Mouse (Mus musculus) forelimb bud, embryonic 11.5 days (tissue): ENCODE data around the gene Golga2.
"Not testable (repeated sequence)": the region's sequence is repeated elsewhere in the genome, so short reads cannot be mapped to it uniquely, and the experiment has no call there.

Source experiments
- DNase-seq: peaks from one replicate; pipeline ENCODE4 v3.0.0-alpha.2; 2012; ENCODE audit warnings: low read depth, low spot score

The Golga2 gene

DNA sequence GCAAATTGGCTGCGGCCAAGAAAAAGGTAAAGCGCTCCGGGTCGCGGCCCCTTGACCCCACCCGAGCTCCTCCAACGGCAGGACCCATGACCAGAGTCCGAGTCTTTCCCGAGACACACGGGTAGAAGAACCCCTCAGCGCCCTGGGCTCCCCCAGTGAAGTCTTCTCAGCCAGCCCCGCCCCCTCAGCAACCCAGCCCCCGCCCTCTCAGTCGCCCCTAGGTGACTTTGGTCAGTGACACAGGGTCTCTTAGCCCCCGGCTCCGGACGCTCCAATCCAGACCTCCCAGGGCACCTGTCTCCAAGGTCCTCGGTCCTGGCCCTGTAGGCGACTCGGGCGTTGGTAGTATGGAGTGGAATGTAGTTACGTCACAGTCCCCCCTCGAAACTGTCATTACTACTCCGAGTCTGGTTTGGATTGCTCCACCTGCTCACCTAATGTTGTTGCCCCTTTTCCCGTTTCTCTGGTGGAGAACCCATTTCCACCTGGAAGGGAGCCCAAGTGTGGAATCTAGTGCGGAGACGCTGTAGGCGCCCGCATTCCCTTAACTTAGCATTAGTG, 1.3 kb downstream of the Golga2 start:
- peak; percentile 45 for DNase-seq

DNA sequence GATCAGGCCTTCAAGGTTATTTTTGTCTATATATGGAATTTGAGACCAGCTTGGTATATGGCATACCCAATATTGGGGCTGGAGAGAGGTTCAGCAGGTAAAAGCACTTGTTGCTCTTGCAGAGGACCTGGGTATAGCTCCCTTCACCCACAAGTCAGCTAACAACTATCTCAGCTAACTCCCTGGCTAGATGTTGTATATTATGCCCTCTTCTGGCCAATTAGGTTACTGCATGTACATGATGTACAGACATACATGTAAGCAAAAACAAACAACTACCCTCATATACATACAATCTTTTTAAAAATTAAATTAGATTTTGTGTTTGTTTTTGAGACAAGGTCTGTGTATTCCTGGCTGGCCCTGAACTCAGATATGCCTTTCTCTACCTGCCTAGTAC, 2.4 kb downstream of the Golga2 start:
- peak; percentile 60 for DNase-seq

DNA sequence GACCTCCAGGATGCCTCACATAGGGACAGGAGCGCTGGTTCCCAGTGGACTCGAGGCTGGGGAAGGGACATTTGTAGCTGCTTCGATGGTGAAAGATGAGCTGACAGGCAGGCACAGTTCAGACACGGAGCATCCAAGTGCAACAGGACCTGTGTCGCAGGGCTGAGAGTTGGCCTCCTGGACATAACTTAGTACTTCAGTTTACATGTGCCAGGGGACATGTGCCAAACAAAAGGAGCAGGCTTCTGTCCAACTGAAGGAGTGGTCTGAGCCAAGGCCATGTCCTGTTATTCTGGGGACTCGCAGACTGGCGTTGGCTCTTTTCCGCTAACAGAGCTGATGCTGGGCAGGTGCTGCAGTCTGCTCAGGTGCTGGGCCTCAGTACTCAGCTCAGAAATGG, 7.2 kb downstream of the Golga2 start:
- no peak for DNase-seq

DNA sequence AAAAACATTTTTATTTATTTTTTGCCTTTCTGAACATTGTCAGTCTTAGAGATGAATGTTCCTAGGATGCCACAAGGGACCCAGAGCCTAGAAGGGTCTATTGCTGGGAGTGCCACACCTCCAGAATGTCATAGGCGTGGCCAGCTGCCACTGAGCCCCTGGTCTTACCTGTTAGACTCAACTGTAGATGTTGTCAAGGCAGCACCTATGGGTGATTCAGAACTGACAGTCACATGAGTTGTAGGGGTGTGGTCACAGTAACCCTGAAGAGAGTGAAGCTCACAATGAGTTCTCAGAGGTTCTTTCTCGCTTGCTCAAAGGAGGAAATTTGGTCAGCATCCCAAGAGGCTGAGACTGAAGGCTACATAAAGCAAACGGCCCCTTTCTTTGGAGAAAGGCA, 8.1 kb downstream of the Golga2 start:
- no peak for DNase-seq

DNA sequence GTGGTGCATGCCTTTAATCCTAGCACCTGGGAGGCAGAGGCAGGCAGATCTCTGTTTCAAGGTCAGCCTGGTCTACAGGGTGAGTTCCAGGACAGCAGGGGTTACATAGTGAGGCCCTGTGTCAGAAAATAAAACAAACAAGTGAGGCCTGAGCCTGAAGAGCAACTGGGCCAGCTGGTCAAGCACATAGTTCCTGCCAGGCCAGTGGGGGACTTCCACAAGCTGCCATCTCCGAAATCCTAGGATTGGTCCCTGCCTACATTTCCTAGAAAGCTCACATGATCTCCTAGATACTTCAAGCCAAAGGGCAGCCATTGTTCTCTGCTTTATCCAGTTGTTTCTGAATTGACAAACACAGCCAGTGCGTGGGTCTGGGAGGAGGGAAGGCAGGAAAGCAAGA, 8.7 kb downstream of the Golga2 start:
- not testable (repeated sequence) for DNase-seq

DNA sequence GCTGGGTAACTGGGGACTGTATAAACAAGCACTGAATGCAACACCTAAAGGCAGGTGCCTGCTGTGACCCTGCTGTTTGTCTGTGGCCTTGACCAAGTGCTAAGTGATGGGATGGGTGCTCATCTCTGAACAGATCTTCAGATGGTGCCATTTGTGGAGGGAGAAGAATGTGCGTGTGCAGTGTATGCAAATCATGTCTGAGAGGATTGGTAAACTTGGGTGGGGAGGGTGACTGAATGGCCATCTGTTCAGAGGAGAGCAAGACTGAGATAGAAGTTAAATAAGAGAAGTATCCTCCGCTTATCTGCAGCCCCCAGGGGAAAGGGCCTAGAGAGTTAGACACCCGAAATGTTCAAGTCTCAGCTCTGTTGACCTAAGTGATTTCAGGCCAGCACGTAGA, 12.3 kb downstream of the Golga2 start:
- DNase-seq: no peak

DNA sequence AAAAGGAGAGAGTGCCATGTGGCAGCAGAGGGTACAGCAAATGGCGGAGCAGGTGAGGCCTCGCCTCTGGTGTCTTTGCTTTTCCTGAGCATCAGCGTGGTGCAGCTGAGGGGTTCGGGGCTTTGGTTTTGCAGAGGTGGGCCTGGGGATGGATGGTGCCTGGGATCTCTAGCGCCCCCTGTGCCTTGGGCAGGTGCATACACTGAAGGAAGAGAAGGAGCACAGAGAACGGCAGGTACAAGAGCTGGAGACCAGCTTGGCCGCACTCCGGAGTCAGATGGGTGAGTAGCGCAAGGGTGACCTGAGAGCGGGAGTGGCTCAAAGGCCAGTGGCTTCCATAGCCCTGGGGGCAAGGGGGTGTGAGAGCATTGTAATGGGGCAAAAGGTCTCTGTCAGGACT, 15.8 kb downstream of the Golga2 start:
- no peak for DNase-seq

DNA sequence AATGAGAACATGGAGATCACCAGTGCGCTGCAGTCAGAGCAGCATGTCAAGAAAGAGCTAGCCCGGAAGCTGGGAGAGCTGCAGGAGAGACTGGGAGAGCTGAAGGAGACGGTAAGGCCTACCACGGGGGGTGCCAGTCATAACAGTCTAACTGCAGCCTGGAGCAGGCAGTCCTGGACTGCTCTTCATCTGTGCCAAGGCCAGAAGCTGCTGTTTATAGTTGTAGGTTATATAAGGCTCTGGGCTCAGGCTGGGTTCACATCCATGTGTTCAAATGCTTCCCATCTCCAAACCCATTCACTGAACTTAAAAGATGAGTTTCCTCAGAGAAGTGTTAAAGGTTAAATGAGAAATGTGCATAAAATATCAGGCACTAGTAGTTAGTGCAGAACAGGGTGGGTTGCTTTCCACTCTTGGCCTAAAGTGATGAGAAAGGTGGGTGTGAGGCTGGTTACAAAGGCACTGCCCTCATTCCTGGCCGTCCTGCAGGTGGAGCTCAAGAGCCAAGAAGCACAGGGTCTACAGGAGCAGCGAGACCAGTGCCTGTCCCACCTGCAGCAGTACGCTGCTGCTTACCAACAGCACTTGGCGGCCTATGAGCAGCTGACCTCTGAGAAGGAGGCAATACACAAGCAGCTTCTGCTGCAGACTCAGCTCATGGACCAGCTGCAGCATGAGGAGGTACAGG, 17.1 kb downstream of the Golga2 start:
- peak; percentile 80 for DNase-seq

DNA sequence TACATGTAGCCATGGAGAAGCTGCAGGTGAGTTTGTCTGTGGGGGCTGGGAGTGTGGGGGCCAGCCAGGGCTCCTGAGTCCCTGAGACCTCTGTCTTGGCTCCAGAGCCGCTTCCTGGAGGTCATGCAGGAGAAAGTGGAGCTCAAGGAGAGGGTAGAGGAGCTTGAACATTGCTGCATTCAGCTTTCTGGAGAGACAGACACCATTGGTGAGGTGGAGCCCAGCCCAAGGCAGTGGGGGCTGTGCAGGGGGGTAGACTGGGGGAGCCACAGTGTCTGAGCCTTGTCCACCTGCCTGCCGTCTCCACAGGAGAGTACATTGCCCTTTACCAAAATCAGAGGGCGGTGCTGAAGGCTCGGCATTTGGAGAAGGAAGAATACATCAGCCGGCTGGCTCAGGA, 18.5 kb downstream of the Golga2 start:
- no peak for DNase-seq

DNA sequence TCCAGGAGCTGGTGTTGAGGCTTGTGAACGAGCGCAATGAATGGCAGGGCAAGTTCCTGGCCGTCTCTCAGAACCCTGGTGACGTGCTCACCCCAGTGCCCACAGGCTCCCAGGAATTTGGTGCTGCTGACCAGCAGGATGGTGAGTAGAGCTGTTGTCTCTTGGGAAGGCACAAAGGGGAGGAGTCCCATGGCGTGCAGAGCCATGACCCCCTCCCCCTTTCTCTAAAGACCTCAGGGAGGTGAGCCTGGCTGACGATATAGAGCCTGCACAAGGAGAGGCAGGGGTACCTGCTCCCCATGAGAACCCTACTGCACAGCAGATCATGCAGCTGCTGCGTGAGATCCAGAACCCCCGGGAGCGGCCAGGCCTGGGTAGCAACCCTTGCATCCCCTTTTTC, 19.0 kb downstream of the Golga2 start:
- DNase-seq: no peak

DNA sequence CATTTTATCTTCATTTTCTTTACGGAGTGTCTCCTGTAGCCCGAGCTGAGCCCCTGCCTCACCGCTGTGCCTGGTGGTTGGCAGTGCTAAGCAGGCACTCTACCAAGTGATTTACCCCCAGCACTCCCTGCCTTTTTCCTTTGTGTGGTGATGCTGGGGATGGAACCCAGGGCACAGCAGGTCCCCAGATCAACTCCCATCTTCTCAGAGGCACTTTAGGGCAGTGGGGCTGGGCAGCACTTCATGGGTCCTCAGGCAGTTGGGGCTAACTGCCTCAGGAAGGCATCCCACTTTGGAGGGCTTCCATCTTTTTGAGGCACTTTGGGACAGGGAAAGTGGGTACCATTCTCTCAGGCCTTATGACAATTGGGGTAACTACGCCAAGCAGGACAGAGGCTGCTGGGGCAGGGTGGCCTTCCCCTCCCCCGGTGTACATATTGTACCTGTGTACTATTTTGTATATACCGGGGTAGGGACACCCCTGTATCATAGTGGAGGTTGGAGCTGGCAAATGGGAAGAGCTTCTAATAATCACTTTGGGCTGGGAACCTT, 20.1 kb downstream of the Golga2 start:
- no peak for DNase-seq

DNA sequence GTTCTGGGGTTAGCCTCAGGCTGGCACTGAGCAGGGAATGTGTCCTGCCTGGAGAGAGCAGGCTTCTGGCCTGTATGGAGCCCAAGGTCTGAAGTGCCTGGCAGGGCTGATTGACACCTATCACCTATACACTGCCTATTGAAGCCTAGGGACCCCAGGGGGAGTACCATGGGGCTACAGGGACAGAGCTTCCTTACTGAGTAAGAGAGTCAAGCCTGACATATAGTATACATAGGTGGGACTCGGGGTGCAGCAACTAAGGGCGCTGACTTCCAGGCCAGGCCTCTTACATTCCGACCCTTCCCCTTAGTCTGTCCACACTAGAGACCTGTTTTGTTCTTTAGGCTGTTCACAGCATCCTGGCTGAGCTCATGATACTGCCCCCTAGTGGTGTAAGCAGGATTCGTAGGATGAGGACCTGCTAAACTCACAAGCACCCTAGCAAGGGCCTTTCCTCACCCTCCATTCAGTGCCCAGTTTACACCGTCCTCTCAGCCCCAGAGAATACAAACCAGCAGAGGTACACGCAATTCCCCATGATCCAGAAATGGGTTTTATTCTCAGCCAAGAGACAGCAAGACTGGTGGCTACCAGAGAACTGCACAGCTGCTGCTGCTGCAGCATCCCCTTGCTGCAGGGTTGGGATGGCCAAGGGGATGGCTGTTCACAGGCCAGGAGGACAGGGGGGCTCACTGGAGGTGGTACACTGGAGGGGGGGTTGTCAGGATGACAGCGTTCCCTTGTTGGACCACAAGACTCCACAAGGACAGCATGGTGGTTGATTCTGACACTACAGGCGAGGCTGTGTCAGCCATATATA, 21.0 kb downstream of the Golga2 start:
- DNase-seq: peak; percentile 83

DNA sequence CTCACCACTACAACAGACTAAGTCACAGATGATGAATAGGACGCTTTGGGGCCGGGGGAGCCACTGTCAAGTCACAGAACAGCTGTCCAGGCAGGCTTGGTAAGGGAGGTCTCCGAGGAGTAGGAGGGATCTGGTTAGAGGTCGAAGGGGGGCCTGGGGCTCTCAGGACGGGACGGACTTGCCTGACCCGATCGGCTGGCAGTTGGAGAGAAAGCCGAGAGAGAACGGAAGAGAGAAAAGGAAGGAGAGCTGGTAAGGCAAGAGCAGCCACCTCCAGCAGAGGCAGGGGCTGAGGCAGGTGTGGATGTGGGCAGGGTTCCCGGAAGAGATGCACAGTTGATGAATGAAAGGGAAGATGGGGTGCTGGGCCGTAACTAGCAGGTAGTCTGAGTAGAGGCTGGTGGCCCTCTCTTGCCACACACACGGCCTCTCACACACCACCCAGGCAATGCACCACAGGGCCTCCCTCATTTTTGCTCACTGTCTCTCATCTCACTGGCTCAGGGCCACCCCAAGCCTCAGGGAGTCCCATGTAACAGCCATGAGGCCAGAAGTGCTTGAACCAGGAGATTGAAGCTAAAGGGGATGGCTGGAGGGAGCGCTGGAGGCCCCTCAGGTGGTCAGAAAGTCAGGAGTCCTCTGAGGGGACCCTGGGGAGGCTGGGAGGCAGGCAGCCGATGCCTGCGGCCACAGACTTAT, 21.8 kb downstream of the Golga2 start:
- DNase-seq: no peak

DNA sequence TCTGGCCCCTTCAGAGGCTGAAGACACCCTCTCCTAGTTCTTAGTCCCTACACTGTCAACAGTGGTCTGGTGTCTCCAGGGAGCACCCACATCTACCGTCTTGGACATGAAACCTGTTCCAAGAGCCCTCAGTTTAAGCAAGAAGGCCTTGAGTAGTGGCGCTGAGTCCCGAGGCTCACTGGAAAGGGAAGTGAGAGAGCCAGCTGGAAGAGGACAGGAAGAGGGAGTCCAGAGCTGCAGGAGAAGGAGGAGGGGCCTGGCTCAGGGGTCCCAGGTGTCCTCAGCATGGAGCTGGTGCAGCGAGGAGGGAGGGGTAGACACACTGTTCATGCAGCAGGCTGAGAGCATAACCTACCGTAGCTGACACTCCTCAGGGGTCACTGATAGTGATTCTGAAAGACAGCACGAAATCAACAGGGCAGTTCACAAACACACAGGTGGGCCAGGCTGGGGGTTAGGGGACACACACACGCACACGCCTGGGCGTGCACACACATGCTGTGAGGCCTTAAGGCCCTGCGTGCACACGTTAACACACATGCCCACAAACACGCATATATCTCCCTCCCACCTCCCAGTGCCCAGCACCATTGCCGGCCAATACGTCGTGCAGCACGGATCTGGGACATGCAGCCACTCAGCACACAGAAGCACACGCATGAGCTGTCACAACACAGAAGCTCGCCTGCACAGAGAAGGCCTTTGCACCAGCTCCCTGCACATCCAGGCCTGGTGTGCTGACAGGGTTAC, 23.1 kb downstream of the Golga2 start:
- DNase-seq: no peak

DNA sequence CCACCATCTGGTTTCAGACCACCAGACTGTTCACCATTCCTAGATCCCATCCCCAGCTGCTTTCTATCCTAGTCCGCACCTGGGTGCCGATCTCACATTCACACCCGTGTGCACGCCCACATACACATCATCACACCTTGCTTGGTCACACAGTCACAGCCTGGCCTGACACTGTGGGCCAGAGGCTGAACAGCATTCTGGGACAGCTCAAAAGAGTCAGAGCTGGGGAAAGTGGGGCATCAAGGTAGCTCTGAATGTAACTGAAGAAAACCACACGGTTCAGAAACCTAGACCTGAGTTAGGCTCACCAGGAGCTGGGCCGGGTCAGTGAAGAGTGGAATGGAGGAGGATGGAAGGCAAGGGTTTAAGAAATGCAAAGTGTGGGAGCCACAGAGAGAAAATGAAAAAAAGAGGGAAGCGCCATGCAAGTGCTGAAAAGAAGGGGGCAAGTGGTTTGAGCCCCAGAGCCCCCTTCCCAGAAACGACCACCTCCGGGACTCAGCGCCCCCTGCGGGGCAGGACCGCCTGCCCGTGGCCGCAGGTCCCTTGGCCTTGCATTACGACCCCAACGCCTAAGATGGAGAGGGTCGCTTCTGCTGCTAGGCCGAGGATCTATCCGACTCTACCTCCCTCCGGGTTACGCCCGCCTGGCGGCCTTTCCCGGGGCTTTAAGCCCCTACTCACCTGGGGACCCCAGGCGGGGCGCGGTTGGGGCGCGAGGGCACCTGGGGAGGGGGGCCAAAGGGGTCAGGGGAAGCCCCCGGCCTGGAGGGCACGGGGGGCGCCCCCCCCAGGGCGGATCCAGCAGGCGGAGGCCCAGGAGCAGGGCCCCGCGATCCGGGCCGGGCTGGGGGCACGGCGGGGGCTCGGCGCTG, 24.5 kb downstream of the Golga2 start:
- no peak for DNase-seq

DNA sequence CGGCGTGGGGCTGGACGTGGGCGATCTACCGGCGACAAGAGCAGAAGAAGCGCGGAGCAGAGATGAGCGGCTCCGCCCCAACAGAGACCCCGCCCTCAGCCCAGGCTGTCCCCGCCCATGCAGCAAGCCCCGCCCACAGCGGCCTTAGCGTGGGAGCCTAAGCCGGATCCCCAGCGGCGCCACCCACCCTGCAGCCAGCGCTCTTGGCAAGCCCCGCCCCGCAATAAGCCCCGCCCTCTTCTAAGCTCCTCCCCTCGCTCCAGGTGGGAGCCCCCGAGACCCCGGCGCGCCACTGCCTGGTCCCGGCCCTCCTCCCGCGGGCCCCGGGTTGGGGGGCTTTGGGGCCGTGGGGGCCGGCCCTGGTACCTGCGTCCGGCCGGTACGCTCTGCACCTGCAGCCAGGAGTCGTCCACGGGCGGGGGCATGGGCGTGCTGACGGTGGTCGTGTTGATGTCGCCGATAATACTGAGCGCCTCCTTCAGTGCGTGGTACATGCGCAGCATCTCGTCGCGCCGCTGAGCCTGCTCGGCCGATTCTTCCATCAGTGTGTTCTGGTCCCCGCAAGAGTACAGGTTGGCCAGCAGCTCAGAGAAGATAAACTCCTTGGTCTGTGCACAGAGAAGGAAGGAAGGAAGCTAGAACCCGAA, 25.3 kb downstream of the Golga2 start:
- peak; percentile 88 for DNase-seq

DNA sequence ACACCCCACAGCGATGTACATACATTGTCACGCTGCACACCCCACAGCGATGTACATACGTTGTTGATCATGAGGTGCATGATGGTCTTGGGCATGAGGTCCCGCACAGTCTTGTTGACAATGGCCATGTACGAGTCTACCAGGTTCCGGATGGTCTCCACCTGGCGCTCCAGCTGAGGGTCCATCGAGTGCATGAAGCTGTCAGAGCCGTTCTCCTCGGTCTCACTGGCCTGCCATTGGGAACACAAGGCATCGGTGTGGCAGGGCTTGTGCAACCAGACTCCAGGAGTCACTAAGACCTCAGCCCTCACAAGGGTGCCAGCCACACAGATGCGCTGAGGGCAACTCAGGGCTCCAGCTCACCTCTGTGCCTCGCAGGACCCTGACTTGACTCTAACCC, 27.6 kb downstream of the Golga2 start:
- DNase-seq: no peak

DNA sequence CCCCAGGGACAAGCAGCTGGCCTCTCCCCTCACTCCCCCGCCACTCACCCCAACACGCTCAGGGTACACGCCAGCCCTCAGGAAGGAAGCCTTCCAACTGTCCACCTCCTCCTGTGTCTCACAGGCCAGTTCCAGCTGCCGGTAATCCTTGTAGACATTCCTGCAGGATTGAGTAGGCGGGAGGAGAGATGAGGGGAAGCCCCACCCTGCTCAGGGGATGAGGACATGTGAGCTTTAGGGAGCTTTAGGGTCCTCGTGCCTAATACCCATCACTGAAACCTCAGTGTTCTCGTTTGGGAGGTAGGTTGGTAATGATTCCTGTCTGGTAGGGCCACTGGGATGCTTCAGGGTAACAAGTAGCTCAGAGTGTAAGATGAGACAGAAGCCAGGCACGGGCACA, 28.6 kb downstream of the Golga2 start:
- no peak for DNase-seq

DNA sequence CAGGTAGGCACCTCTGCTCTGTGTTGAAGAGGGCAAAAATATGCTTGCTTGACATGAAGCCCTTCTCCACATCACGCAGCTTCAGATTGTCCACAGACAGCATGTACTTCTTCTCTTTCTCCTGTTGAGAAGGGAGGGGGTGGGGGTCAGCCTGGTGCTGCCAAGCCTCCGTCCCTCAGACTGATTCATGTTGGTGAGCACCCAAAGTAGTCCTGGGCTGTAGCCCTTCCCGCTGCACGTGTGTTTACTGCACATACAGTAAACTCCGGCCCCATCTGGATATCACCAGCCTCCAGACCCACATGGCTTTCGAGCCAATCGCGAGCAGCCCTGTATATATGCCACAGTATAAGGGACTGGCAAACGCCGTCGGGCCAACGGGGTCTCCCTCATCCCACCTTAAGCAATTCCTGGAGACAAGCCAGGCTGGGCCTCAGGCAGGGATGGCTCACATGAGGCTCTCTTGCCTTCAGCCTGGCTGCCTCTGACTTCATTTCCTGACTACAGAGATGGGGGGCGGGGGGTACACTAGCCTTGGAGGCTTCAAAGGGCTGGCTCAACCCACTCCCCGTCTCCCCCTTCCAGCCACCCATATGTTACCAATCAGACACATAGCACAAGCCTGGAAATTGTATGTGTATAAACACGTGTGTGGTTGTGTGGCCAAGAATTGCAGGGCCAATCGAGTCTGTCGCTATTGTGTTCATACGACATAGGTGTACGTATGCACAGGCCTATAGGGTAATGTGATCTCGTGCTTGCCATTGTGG, 29.9 kb downstream of the Golga2 start:
- peak; percentile 91 for DNase-seq
